Mouse (Mus musculus): ENCODE data around the gene Ncapg2. TPM values are rescaled to one million over a fixed set of nuclear protein-coding genes. Genes with fewer than 3 reads are reported as not detected.

The Ncapg2 gene
- 1.4 TPM for polyA plus RNA-seq (2017; shearing (Covaris generic))

DNA sequence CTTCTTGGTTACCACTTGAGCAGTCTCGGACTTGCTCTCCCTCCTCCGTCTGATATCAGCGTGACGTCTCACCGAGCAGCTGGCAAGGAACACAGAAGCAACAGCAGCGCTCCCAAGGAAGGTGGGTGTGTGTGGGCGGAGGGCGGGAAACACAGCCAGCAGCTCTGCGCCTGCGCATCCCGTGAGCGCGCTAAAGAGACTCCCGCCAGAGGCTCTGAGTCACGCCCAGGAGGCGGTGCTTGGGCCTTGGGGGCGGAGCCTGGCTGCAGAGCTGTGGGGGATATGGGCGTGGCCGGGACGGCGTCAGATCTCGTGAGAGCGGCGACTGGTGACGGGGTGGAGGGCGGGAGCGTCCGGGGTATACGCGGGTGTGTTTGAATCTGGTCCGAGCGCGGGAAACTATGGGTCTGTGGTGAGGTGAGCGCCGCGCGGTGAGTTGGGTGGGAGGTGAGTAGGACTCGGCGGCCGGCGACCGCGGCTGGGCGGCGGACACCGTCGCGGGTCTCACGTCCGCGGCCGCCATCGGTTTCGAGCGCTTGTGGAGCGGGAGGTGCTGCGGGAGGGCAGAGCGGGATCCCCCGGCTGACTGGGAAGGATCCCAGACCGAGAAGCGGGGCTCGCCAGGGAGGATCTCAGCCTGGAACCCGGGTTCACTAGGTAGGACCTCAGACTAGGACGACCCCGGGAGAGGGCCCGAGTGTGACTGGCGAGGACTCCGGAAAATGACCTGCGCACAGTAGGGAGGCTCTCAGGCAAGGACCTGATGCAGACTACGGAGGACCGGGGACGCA, at the start of gene Ncapg2:
Gene Ncapg2, plus strand, starts transcription at position 358 of the 791 bp plus-strand sequence.

DNA sequence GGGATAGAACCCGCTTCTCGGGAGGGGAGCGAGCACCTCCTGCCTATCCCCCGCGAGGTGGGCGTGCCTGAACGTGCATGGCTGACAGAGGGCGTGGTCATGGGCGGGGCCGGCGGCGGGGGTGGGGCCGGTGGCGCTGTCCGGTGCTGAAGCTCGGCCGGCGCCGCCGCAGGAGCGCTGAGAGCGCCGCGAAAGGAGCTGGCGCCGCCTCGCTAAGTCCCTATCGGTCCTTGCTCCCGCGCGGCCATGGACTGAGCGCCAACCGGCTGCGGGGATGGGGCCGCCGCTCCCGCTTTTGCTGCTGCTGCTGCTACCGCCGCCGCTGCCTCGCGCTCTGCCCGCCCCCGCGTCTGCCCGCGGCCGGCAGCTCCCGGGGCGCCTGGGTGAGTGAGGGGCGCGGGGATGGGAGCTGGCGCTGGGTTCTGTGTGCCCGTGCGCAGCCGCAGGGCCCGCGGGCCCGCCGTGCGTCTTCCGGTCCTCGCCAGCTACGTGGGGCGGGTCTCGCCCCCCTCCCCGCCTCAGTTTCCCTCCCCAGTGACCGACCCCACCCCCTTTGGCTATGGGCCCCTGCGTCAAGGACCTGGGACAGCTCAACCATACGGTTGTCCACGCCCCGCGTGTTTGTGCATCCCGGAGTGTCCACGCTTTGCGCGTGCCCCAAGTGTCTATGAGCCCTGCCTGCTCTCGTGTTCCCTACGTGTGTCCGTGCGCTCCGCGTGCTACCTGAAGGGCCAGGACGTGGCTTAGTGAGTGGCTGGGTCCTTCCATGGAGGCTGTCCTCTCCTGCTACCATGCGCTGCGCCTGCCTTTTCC, 80.6 kb downstream of the Ncapg2 start, which contains the start of gene Ptprn2:
Gene Ptprn2, plus strand, starts transcription at position 130 of the 813 bp plus-strand sequence.

Other genes with a start within 250 kb of the Ncapg2 start
- 0.47 TPM for gene Wdr60, start 142.4 kb upstream of the Ncapg2 start, polyA plus RNA-seq (2017; shearing (Covaris generic))
- gene Gm11027, start 130.0 kb upstream of the Ncapg2 start, polyA plus RNA-seq (2017; shearing (Covaris generic)), result not detected
- gene Esyt2, start 124.2 kb upstream of the Ncapg2 start, polyA plus RNA-seq (2017; shearing (Covaris generic)), result 199 TPM
- gene Ptprn2, start 80.3 kb downstream of the Ncapg2 start, polyA plus RNA-seq (2017; shearing (Covaris generic)), result not detected